Comparison of ENCODE assay signal across 9 mouse cellular contexts in genomic region chr14:35541992-35542380, GRCm38 (mm10).
ATAC-seq and TF ChIP-seq lines count a peak whose summit lies in the region.
"Had no signal": no experiment of that assay in that cellular context is flagged by ENCODE, and none has a peak within 500 bp of the region (broad histone marks: within the 10 kb centered on the region; RNA-seq: fewer than 3 reads in every experiment).

No protein-coding gene starts in this region.

- no peak overlapping the region for H3K4me3 ChIP-seq in intestine, embryonic 15.5 days (replicated peaks)
- H3K4me3 ChIP-seq in intestine, postnatal 0 days (ENCODE audit: low read depth, low read length): no peak overlapping the region
- no peak overlapping the region for H3K4me3 ChIP-seq in intestine, embryonic 16.5 days (ENCODE audit: low read length)
- no peak overlapping the region for H3K4me3 ChIP-seq in liver, embryonic 12.5 days

- 44% methylated on average over 1 of the region's 1 CpGs for WGBS in intestine, embryonic 15.5 days
- WGBS in intestine, postnatal 0 days: 44% methylated on average over 1 of the region's 1 CpGs
- 56% methylated on average over 1 of the region's 1 CpGs for WGBS in intestine, embryonic 16.5 days
- WGBS in liver, embryonic 12.5 days (ENCODE audit: insufficient replicate concordance): 49% methylated on average over 1 of the region's 1 CpGs

- H3K4me2 ChIP-seq in intestine, embryonic 15.5 days (replicated peaks): no peak overlapping the region
- no peak overlapping the region for H3K4me2 ChIP-seq in intestine, postnatal 0 days (replicated peaks; ENCODE audit: low read depth)
- H3K4me2 ChIP-seq in intestine, embryonic 16.5 days (ENCODE audit: low read depth, low read length): no peak overlapping the region
- no peak overlapping the region for H3K4me2 ChIP-seq in liver, embryonic 12.5 days

- no peaks in the 10 kb centered on the region for H3K4me1 ChIP-seq in intestine, embryonic 15.5 days (replicated peaks)
- no peaks in the 10 kb centered on the region for H3K4me1 ChIP-seq in intestine, postnatal 0 days (replicated peaks; ENCODE audit: control insufficient read depth, insufficient read depth, low read length)
- no peaks in the 10 kb centered on the region for H3K4me1 ChIP-seq in intestine, embryonic 16.5 days (ENCODE audit: control insufficient read depth, insufficient read depth, low read length)
- no peaks in the 10 kb centered on the region for H3K4me1 ChIP-seq in liver, embryonic 12.5 days

- TF ChIP-seq CTCF in intestine, postnatal 0 days (IDR thresholded peaks at IDR 0.05; ENCODE audit: low read depth): no peak

- no peaks in the 10 kb centered on the region for H3K36me3 ChIP-seq in intestine, embryonic 15.5 days
- H3K36me3 ChIP-seq in intestine, postnatal 0 days (ENCODE audit: control insufficient read depth, insufficient read depth): no peaks in the 10 kb centered on the region
- no peaks in the 10 kb centered on the region for H3K36me3 ChIP-seq in intestine, embryonic 16.5 days (ENCODE audit: control insufficient read depth, insufficient read depth, low read length)
- no peaks in the 10 kb centered on the region for H3K36me3 ChIP-seq in liver, embryonic 12.5 days
- H3K36me3 ChIP-seq: G1E had no signal

- H3K27me3 ChIP-seq in intestine, embryonic 15.5 days (replicated peaks): no peaks in the 10 kb centered on the region
- H3K27me3 ChIP-seq in intestine, postnatal 0 days (replicated peaks; ENCODE audit: control insufficient read depth, insufficient read depth, low read length): no peaks in the 10 kb centered on the region
- H3K27me3 ChIP-seq in intestine, embryonic 16.5 days (replicated peaks; ENCODE audit: control insufficient read depth, insufficient read depth, low read length): no peaks in the 10 kb centered on the region
- H3K27me3 ChIP-seq in liver, embryonic 12.5 days (replicated peaks): no peaks in the 10 kb centered on the region
- H3K27me3 ChIP-seq: CH12.LX, Patski had no signal

- ATAC-seq in intestine, embryonic 15.5 days: peak; percentile 79
- no peak for ATAC-seq in intestine, postnatal 0 days
- peak; percentile 78 for ATAC-seq in intestine, embryonic 16.5 days
- ATAC-seq in liver, embryonic 12.5 days: no peak
- ATAC-seq: activated CD4-positive, CD25-positive, alpha-beta regulatory T cell, adult 4 months; CD4-positive, CD25-positive, alpha-beta regulatory T cell, adult 4 months; Patski had no signal

- no peak overlapping the region for H3K27ac ChIP-seq in intestine, embryonic 15.5 days
- no peak overlapping the region for H3K27ac ChIP-seq in intestine, postnatal 0 days (ENCODE audit: low read depth, low read length)
- H3K27ac ChIP-seq in intestine, embryonic 16.5 days (ENCODE audit: low read length): no peak overlapping the region
- H3K27ac ChIP-seq in liver, embryonic 12.5 days: no peak overlapping the region

- no peak overlapping the region for H3K9ac ChIP-seq in intestine, embryonic 15.5 days
- no peak overlapping the region for H3K9ac ChIP-seq in intestine, postnatal 0 days (ENCODE audit: low read depth, low read length)
- no peak overlapping the region for H3K9ac ChIP-seq in intestine, embryonic 16.5 days (ENCODE audit: low read depth, low read length)
- no peak overlapping the region for H3K9ac ChIP-seq in liver, embryonic 12.5 days

- no peaks in the 10 kb centered on the region for H3K9me3 ChIP-seq in intestine, embryonic 15.5 days
- no peaks in the 10 kb centered on the region for H3K9me3 ChIP-seq in intestine, postnatal 0 days (ENCODE audit: control insufficient read depth)
- no peaks in the 10 kb centered on the region for H3K9me3 ChIP-seq in intestine, embryonic 16.5 days (ENCODE audit: control insufficient read depth, low read length)
- no peaks in the 10 kb centered on the region for H3K9me3 ChIP-seq in liver, embryonic 12.5 days (replicated peaks)
- H3K9me3 ChIP-seq: G1E had no signal

Comparison
In these comparisons a context has a peak if more than half of its experiments do, and no peak if none do; other contexts are left out.
1. ATAC-seq: peak in intestine, embryonic 15.5 days (single experiment) and intestine, embryonic 16.5 days (single experiment); none in intestine, postnatal 0 days (single experiment) and liver, embryonic 12.5 days (single experiment).